Comparison of ENCODE assay signal across 14 mouse cellular contexts in the genomic region with DNA sequence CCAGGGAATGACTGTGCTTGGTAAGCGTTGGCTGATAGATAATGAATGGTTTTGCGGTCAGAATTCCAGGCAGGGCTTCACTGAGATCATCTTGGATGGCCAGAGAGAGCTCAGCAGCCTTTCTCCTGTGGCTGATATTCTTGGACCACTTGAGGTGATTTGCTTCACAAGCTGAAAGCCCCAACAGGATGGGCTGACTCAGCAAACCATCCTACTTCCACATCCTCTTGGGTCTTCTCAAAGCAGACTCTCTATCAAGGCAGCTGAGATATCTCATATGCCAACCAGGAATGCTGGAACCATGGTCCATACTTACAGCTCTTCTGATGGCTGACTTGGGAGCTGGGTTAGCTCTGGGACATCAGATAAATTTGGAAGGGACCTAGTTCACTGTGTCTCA.
"Had no signal": no experiment of that assay in that cellular context is flagged by ENCODE, and none has a peak within 500 bp of the region (broad histone marks: within the 10 kb centered on the region; RNA-seq: fewer than 3 reads in every experiment).

No protein-coding gene starts in this region.

- ATAC-seq: intestine, embryonic 16.5 days had no signal

- DNase-seq: kidney, adult 2 months; kidney, postnatal 10 days; kidney, postnatal 36 days; layer of hippocampus, postnatal 36 days; liver, embryonic 13.5 days; lung, adult 2 months; lung, postnatal 14 days; lung, postnatal 4 days; midbrain, embryonic 14.5 days; right cerebral cortex, adult 18-20 months; right cerebral cortex, postnatal 14 days; right cerebral cortex, postnatal 4 days; thymus, postnatal 25 days had no signal
